Mouse (Mus musculus) lung, adult 18-20 months (tissue): ENCODE data around the gene Flywch2.

ENCODE experiments used
- DNase-seq, 2 experiments: peaks; one replicate each; pipeline ENCODE4 v3.0.0; 2022; ENCODE audit warnings: mixed read lengths in 2 of 2

The Flywch2 gene

GRCm38 (mm10) chr17:23785561-23786471 is at the start of gene Flywch2:
TSS of gene Flywch2 (minus strand) at chr17:23786081.
- peak; percentile 86 to 91 for DNase-seq

GRCm38 (mm10) chr17:23831201-23831600 is 45.3 kb upstream of the Flywch2 start:
- DNase-seq = no peak

- DNase-seq = peak; percentile 82 to 85
Measured at GRCm38 (mm10) chr17:23829064-23829619, 43.3 kb upstream of the Flywch2 start, which contains the start of gene Elob. TSS of gene Elob (minus strand) at chr17:23829136.

- peak; percentile 56 to 58 for DNase-seq
Measured at GRCm38 (mm10) chr17:23828271-23829001, 42.6 kb upstream of the Flywch2 start.

GRCm38 (mm10) chr17:23825591-23825990 is 39.7 kb upstream of the Flywch2 start:
- DNase-seq = no peak

GRCm38 (mm10) chr17:23823614-23824013 is 37.7 kb upstream of the Flywch2 start:
- DNase-seq = no peak

GRCm38 (mm10) chr17:23823018-23823417 is 37.1 kb upstream of the Flywch2 start:
- DNase-seq = no peak

- DNase-seq = no peak
Measured at GRCm38 (mm10) chr17:23822094-23822493, 36.2 kb upstream of the Flywch2 start.

- no peak for DNase-seq
Measured at GRCm38 (mm10) chr17:23820731-23821130, 34.9 kb upstream of the Flywch2 start.

GRCm38 (mm10) chr17:23819235-23819634 is 33.4 kb upstream of the Flywch2 start:
- DNase-seq = no peak

- no peak for DNase-seq
Measured at GRCm38 (mm10) chr17:23818579-23818978, 32.7 kb upstream of the Flywch2 start.

- DNase-seq = no peak
Measured at GRCm38 (mm10) chr17:23815641-23816040, 29.8 kb upstream of the Flywch2 start.

- no peak for DNase-seq
Measured at GRCm38 (mm10) chr17:23807918-23808317, 22.0 kb upstream of the Flywch2 start.

GRCm38 (mm10) chr17:23806867-23807266 is 21.0 kb upstream of the Flywch2 start:
- DNase-seq = peak; percentile 60 to 68

GRCm38 (mm10) chr17:23804426-23805085 is 18.7 kb upstream of the Flywch2 start:
- no peak for DNase-seq

- DNase-seq = peak; percentile 71 to 79
Measured at GRCm38 (mm10) chr17:23803366-23804041, 17.6 kb upstream of the Flywch2 start.

- DNase-seq = peak; percentile 99
Measured at GRCm38 (mm10) chr17:23802746-23803365, 17.0 kb upstream of the Flywch2 start.

- no peak for DNase-seq
Measured at GRCm38 (mm10) chr17:23801627-23802026, 15.7 kb upstream of the Flywch2 start.

GRCm38 (mm10) chr17:23797316-23797715 is 11.4 kb upstream of the Flywch2 start:
- no peak for DNase-seq

- DNase-seq = no peak
Measured at GRCm38 (mm10) chr17:23795323-23795722, 9.4 kb upstream of the Flywch2 start.

GRCm38 (mm10) chr17:23791079-23791357 is 5.1 kb upstream of the Flywch2 start:
- DNase-seq = no peak
